Mouse (Mus musculus) CH12.LX (cell line): ENCODE data around the gene Cacna1h.

Experiments
- CHD2 ChIP-seq: IDR thresholded peaks from 2 replicates; pipeline ENCODE4 v1.6.1; 2011; ENCODE audit warnings: low read length, improper control_type of control experiment
- E2F4 ChIP-seq: IDR thresholded peaks from 2 replicates; pipeline ENCODE4 v1.6.1; 2011; ENCODE audit warnings: low read depth, low read length, improper control_type of control experiment; ENCODE audit not compliant: insufficient replicate concordance
- EP300 ChIP-seq: IDR thresholded peaks from 2 replicates; pipeline ENCODE4 v1.6.1; 2011; ENCODE audit warnings: low read length, improper control_type of control experiment
- GABPA ChIP-seq: IDR thresholded peaks from 2 replicates; pipeline ENCODE4 v1.6.1; 2012; ENCODE audit warnings: low read depth, low read length, improper control_type of control experiment, inconsistent platforms; ENCODE audit not compliant: insufficient replicate concordance
- MXI1 ChIP-seq: IDR thresholded peaks from 2 replicates; pipeline ENCODE4 v1.6.1; 2011; ENCODE audit warnings: mild to moderate bottlenecking, low read depth, low read length, improper control_type of control experiment
- NRF1 ChIP-seq: IDR thresholded peaks from 2 replicates; pipeline ENCODE4 v1.6.1; 2014; ENCODE audit warnings: low read depth, mild to moderate bottlenecking, inconsistent platforms, low read length, improper control_type of control experiment, moderate library complexity
- RAD21 ChIP-seq: IDR thresholded peaks from 2 replicates; pipeline ENCODE4 v1.6.1; 2011; ENCODE audit warnings: low read depth, mild to moderate bottlenecking, low read length, improper control_type of control experiment, moderate library complexity
- SIN3A ChIP-seq: IDR thresholded peaks from 2 replicates; pipeline ENCODE4 v1.6.1; 2012; ENCODE audit warnings: low read length, improper control_type of control experiment, inconsistent platforms
- ZC3H11A ChIP-seq: IDR thresholded peaks from 2 replicates; pipeline ENCODE4 v1.6.1; 2012; ENCODE audit warnings: low read depth, mild to moderate bottlenecking, inconsistent platforms, low read length, improper control_type of control experiment
- ZMIZ1 ChIP-seq: IDR thresholded peaks from 2 replicates; pipeline ENCODE4 v1.6.1; 2012; ENCODE audit warnings: low read depth, mild to moderate bottlenecking, inconsistent platforms, low read length, improper control_type of control experiment
- ZNF384 ChIP-seq: IDR thresholded peaks from 2 replicates; pipeline ENCODE4 v1.6.1; 2012; ENCODE audit warnings: low read depth, low read length, improper control_type of control experiment, inconsistent platforms

DNA sequence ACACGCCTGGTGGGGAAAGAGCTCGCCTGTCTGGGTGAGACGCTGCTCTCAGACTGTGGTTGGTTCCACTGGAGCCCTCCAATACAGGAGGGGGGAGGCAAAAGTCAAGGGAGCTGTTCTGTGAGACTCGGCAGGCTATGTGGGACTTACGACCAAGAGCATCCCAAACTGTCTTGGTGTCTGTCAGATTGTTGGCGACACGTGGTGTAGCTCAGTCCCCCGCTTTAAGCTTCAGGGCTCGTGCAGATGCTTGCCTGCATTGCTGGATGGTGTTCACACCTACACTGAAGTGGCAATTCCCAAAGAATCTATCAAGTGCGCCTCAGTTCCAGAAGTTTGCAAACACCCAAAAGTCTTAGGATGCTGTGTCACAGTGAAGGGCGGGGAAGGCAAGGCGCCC is 14.3 kb upstream of the Cacna1h start:
- no peak for TF ChIP-seq EP300
- no peak for TF ChIP-seq E2F4
- TF ChIP-seq ZNF384: no peak
- TF ChIP-seq ZC3H11A: no peak
- TF ChIP-seq SIN3A: no peak
- TF ChIP-seq GABPA: no peak
- TF ChIP-seq ZMIZ1: no peak
- TF ChIP-seq NRF1: no peak
- TF ChIP-seq RAD21: no peak
- no peak for TF ChIP-seq CHD2
- no peak for TF ChIP-seq MXI1
